Mouse (Mus musculus) forebrain, embryonic 15.5 days (tissue): ENCODE measurements around the gene Clta. TPM values are rescaled to one million over a fixed set of nuclear protein-coding genes. Genes with fewer than 3 reads are reported as not detected.

ENCODE experiments used
- ATAC-seq: fragments of 200-750 bp; cut with Nextera tagmentation; replicated peaks from 2 replicates; pipeline ENCODE4 v1.8.0; 2017; ENCODE audit warnings: mild to moderate bottlenecking, moderate TSS enrichment, moderate library complexity
- H3K27ac ChIP-seq: fragments of 300-500 bp; sonication (generic); replicated peaks from 2 replicates; pipeline ENCODE4 v1.5.1; 2015; ENCODE audit warnings: mild to moderate bottlenecking, inconsistent platforms
- H3K27me3 ChIP-seq: fragments of 300-500 bp; sonication (generic); 2 replicates; pipeline ENCODE4 v1.6.1; 2015; ENCODE audit warnings: inconsistent platforms
- H3K36me3 ChIP-seq: fragments of 300-500 bp; sonication (generic); 2 replicates; pipeline ENCODE4 v1.6.1; 2015; ENCODE audit warnings: mild to moderate bottlenecking, inconsistent platforms
- H3K4me1 ChIP-seq: fragments of 300-500 bp; sonication (generic); 2 replicates; pipeline ENCODE4 v1.6.1; 2015; ENCODE audit warnings: inconsistent platforms
- H3K4me2 ChIP-seq: fragments of 300-500 bp; sonication (generic); replicated peaks from 2 replicates; pipeline ENCODE4 v1.6.1; 2015; ENCODE audit warnings: mild to moderate bottlenecking, inconsistent platforms
- H3K4me3 ChIP-seq: fragments of 300-500 bp; sonication (generic); 2 replicates; pipeline ENCODE4 v1.5.1; 2015; ENCODE audit warnings: mild to moderate bottlenecking, inconsistent platforms
- H3K9ac ChIP-seq: fragments of 300-500 bp; sonication (generic); replicated peaks from 2 replicates; pipeline ENCODE4 v1.6.1; 2015; ENCODE audit warnings: mild to moderate bottlenecking, inconsistent platforms
- H3K9me3 ChIP-seq: fragments of 300-500 bp; sonication (generic); 2 replicates; pipeline ENCODE4 v1.6.1; 2016; ENCODE audit warnings: inconsistent platforms
- WGBS: fragments of 180-500 bp; shearing (Covaris S2); methylation state at CpG from one replicate; pipeline ENCODE4 v1.1.7; 2015; ENCODE audit warnings: mixed read lengths; 5-methylcytosine and 5-hydroxymethylcytosine counted together
- polyA plus RNA-seq: library from polyadenylated mRNA; unstranded; fragments of >200 nt; fragmentation: Nextera tagmentation; extraction: Ambion mirVana; gene quantifications from 2 replicates; pipeline ENCODE4 v1.2.1, GENCODE M21; 2015

The Clta gene
- polyA plus RNA-seq, 1 experiment from 2014 or later: 309 TPM

DNA sequence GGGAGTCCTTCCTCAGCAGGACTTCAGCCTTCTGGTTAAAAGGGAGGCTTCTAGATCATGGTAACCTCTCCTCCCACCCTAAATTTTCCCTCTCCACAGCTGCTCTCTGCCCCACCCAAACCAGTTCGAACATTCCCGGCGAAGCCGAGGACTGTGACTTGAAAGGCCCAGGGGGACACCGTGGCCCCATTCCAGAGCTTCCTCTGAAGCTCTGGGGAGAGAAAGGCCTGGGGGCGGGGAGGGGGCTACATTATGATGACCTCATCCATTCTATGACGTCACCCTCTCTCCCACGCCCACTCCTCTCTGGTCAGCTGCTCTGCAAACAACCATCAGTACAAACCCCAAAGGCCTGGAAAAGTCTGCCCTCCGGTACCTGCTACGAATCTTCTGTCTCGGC, 21.1 kb upstream of the Clta start, which contains the start of gene Ccin:
Gene Ccin, plus strand, starts transcription at position 303 of the 400 bp plus-strand sequence.
- Histone ChIP-seq H3K9ac (peak within 1 kb of the TSS; percentile 49), H3K4me1 (peaks cover 28% of the 10 kb centered on the region), H3K36me3 (no peaks in the 10 kb centered on the region), H3K27ac (no peak within 1 kb of the TSS), H3K27me3 (no peaks in the 10 kb centered on the region), H3K9me3 (no peaks in the 10 kb centered on the region), H3K4me3 (peak within 1 kb of the TSS; percentile 37), H3K4me2 (peak within 1 kb of the TSS; percentile 67)
- no peak for ATAC-seq
- 77% methylated on average over 11 of the region's 11 CpGs for WGBS

DNA sequence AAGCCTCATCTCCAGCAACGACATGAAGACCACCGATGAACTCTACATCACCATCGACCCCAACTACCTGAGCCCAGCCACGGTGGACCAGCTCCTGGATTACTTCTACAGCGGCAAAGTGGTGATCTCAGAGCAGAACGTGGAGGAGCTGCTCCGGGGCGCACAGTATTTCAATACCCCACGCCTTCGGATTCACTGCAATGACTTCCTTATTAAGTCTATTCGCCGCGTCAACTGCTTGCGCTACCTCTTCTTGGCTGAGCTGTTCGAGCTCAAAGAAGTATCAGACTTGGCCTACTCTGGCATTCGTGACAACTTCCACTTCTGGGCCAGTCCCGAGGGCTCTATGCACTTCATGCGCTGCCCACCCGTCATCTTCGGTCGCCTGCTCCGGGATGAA, 20.5 kb upstream of the Clta start:
- Histone ChIP-seq H3K27ac (no peak overlapping the region), H3K4me3 (no peak overlapping the region), H3K36me3 (no peaks in the 10 kb centered on the region), H3K27me3 (no peaks in the 10 kb centered on the region), H3K4me2 (no peak overlapping the region), H3K9me3 (no peaks in the 10 kb centered on the region), H3K4me1 (peaks cover 22% of the 10 kb centered on the region), H3K9ac (no peak overlapping the region)
- ATAC-seq: no peak
- 88% methylated on average over 22 of the region's 22 CpGs for WGBS

DNA sequence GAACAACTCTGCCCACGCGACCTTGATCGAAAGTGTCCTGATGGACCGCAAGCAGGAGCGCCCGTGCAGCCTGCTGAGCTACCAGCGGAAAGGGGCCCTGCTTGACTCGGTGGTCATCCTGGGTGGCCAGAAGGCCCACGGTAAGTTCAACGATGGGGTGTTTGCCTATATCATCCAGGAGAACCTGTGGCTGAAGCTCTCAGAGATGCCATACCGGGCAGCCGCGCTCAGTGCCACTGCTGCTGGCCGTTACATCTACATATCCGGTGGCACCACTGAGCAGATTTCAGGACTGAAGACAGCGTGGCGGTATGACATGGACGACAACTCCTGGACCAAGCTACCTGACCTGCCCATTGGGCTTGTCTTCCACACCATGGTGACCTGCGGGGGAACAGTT, 19.9 kb upstream of the Clta start:
- no peak overlapping the region for H3K27ac ChIP-seq
- 93% methylated on average over 19 of the region's 19 CpGs for WGBS
- no peak for ATAC-seq
- H3K27me3 ChIP-seq: no peaks in the 10 kb centered on the region
- no peak overlapping the region for H3K9ac ChIP-seq
- H3K9me3 ChIP-seq: no peaks in the 10 kb centered on the region
- no peak overlapping the region for H3K4me3 ChIP-seq
- H3K4me2 ChIP-seq: no peak overlapping the region
- no peaks in the 10 kb centered on the region for H3K36me3 ChIP-seq
- peaks cover 17% of the 10 kb centered on the region for H3K4me1 ChIP-seq

DNA sequence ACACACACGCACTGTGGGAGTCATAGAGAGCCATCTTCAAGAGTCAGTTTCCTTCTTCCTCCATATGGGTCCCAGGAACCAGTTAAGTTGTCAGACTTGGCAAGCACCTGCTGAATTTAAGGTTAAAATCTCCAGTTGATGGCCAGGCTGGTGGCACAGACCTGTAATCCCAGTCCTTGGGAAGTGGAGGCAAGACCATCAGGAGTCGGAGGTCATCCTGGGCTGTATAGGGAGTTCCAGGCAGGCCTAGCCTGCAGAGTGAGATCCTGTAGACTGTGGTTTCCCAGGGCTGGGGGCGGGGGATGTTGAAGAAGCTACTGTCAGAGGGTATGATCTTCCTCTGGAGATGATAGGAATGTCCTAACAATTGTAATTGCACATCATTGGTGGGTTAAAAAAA, 15.3 kb upstream of the Clta start:
- Histone ChIP-seq H3K4me2 (no peak overlapping the region), H3K9ac (no peak overlapping the region), H3K27ac (no peak overlapping the region), H3K27me3 (no peaks in the 10 kb centered on the region), H3K36me3 (no peaks in the 10 kb centered on the region), H3K4me1 (no peaks in the 10 kb centered on the region), H3K4me3 (no peak overlapping the region), H3K9me3 (no peaks in the 10 kb centered on the region)
- 88% methylated on average over 3 of the region's 3 CpGs for WGBS
- no peak for ATAC-seq

DNA sequence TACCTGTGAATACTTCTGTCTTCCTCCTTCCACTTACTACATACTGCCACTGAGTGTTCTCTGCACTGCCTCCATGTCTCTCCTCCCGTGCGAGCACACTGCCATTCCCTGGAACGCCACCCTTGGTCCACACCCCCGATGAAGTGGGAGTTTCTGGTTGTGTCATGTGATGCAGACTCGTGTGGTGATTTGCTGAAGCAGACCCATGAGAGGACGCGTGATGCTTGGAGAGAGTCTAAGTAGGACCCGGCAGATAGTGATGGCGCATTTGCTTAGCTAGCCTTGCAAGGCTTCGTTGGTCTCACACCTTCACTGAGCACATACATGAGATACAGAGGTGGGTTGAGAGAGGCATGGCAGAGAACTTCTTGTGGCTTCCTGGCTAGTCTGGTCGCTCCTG, 11.2 kb upstream of the Clta start:
- Histone ChIP-seq H3K27ac (no peak overlapping the region), H3K27me3 (no peaks in the 10 kb centered on the region), H3K4me1 (no peaks in the 10 kb centered on the region), H3K4me3 (no peak overlapping the region), H3K4me2 (no peak overlapping the region), H3K9ac (no peak overlapping the region), H3K9me3 (no peaks in the 10 kb centered on the region), H3K36me3 (no peaks in the 10 kb centered on the region)
- ATAC-seq: no peak
- 93% methylated on average over 11 of the region's 11 CpGs for WGBS

DNA sequence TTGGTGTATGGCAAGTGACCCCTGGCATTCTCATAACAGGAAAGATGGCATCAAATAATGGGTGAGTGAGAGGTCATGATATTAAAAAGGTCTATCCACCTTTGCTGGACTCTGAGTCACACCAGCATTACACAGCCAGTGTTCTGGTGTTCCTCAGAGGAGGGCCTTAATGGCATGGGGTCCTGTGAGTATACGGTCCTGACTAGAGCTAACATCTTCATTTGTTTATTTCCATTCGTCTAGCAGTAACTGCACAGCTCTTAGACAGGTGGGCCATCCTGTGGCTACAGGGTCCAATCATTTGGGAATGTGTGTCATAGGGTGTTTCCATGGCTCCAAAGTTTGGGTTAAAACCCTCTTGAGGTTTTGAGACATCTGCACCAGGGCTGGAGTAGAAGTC, 9.9 kb upstream of the Clta start:
- H3K36me3 ChIP-seq: no peaks in the 10 kb centered on the region

DNA sequence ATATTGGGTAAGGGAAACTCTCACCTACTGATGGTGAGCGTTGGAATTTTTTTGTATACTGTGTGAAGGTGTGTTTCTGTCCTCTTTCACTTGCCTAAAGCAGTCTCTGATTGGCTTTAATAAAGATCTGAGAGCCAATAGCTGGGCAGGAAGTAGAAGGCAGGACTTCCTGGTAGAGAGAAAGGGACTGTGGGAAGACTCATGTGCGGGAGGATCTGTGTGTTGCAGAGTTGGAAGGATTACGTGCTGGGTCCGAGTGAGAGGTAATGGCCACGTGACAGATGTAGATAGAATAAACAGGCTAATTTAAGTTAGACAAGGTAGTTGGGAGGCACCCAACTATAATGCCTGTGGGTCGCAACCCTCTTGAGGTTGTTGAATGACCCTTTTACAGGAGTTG, 630 bp upstream of the Clta start:
- Histone ChIP-seq H3K27ac (no peak overlapping the region), H3K9ac (no peak overlapping the region), H3K9me3 (no peaks in the 10 kb centered on the region), H3K4me1 (no peaks in the 10 kb centered on the region), H3K4me2 (no peak overlapping the region), H3K36me3 (no peaks in the 10 kb centered on the region), H3K27me3 (no peaks in the 10 kb centered on the region), H3K4me3 (no peak overlapping the region)
- ATAC-seq: no peak
- 88% methylated on average over 6 of the region's 6 CpGs for WGBS

More for the DNA sequence above, 9.9 kb upstream of the Clta start:
- no peak overlapping the region for H3K27ac ChIP-seq
- 85% methylated on average over 2 of the region's 2 CpGs for WGBS
- no peak overlapping the region for H3K4me3 ChIP-seq
- no peak for ATAC-seq
- no peaks in the 10 kb centered on the region for H3K27me3 ChIP-seq
- no peaks in the 10 kb centered on the region for H3K9me3 ChIP-seq
- H3K4me1 ChIP-seq: no peaks in the 10 kb centered on the region
- H3K4me2 ChIP-seq: no peak overlapping the region
- no peak overlapping the region for H3K9ac ChIP-seq

DNA sequence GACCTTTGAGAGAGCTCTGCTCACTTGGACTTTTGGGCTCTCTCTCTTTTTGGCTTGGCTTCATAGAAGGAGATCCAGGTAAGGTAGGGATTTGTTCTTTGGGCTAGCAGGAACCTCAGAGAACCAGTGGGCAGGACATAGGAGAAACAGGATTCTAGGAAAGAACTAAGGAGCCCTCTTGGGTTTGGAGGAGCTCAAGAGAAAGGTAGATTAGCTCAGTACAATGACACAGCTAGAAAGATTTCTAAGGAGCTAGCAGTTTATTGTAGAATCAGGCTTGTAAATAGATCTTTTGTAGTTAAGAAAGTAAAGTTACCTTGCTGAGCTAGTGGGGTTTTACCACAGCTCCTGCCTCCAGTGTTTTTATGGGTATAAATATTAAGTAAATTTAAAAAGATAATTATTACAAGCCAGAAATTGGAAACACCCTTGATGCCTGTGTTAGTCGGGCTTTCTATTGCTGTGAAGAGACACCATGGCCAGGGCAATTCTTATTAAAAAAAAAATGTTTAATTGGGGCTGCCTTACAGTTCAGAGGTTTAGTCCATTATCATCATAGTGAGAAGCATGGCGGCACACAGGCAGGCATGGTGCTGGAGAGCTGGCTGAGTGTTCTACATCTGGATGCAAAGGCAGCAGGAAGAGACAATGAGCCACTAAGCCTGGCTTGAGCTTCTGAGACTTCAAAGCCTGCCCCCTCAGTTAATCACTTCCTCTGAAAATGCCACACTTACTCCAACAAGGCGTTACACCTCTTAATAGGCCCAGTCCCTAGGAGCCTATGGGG, 564 bp downstream of the Clta start:
- Histone ChIP-seq H3K4me3 (no peak overlapping the region), H3K27me3 (no peaks in the 10 kb centered on the region), H3K9me3 (no peaks in the 10 kb centered on the region), H3K9ac (no peak overlapping the region), H3K27ac (no peak overlapping the region), H3K4me1 (no peaks in the 10 kb centered on the region), H3K36me3 (no peaks in the 10 kb centered on the region), H3K4me2 (no peak overlapping the region)
- no peak for ATAC-seq
- WGBS: 74% methylated on average over 3 of the region's 3 CpGs

DNA sequence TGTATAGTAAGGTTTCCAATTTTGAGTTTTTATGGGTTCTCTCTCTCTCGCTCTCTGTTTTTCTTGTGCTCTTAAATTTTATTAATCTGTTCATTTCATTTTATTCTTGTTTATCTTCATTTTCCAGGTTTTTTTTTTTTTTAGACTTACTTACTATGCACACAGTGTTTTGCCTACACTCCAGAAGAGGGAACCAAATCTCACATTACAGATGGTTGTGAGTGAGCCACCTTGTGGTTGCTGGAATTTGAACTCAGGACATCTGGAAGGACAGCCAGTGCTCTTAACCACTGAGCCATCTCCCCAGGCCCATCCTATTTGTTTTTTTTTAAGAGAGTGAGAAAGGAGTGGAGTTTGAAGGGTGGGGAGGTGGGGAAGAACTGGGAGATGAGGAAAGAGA, 5.9 kb downstream of the Clta start:
- no peak for ATAC-seq
- peaks cover 25% of the 10 kb centered on the region for H3K4me1 ChIP-seq
- H3K27me3 ChIP-seq: no peaks in the 10 kb centered on the region
- 100% methylated on average over 1 of the region's 1 CpGs for WGBS
- no peak overlapping the region for H3K9ac ChIP-seq
- H3K27ac ChIP-seq: no peak overlapping the region
- H3K36me3 ChIP-seq: no peaks in the 10 kb centered on the region
- no peak overlapping the region for H3K4me2 ChIP-seq
- no peak overlapping the region for H3K4me3 ChIP-seq
- H3K9me3 ChIP-seq: no peaks in the 10 kb centered on the region

DNA sequence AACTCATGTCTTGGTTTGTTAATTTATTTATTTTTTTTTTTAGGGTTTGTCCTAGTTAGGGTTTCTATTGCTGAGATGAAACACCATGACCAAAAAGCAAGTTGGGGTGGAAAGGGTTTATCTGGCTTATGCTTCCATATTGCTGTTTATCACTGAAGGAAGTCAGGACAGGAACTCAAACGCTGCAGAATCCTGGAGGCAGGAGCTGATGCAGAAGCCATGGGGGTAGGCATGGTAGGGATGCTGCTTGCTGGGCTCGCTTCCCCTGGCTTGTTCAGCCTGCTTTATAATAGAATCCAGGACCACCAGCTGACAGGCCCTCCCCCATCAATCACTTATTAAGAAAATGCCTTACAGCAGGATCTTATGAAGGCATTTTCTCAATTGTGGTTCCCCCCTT, 6.6 kb downstream of the Clta start:
- no peak overlapping the region for H3K9ac ChIP-seq
- H3K27me3 ChIP-seq: no peaks in the 10 kb centered on the region
- peaks cover 27% of the 10 kb centered on the region for H3K4me1 ChIP-seq
- no peak for ATAC-seq
- no peak overlapping the region for H3K27ac ChIP-seq
- WGBS: 43% methylated on average over 2 of the region's 2 CpGs
- H3K4me2 ChIP-seq: no peak overlapping the region
- no peaks in the 10 kb centered on the region for H3K9me3 ChIP-seq
- H3K36me3 ChIP-seq: no peaks in the 10 kb centered on the region
- H3K4me3 ChIP-seq: no peak overlapping the region

DNA sequence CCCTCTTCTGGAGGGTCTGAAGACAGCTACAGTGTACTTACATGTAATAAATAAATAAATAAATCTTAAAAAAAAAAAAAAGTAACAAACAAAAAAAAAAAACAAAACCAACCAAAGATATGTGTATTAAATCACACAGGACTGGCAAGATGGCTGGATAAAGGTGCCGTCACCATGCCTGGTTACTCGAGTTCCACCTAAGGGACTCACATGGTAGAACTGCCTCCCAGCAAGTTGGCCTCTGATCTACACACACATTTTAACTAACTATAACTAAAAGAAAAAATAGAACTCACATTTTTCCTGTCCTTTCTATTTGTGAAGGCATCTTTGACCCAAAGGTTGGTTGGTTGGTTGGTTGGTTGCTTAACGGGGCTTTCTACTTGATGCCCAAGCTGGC, 7.5 kb downstream of the Clta start:
- WGBS: 81% methylated on average over 3 of the region's 3 CpGs
- Histone ChIP-seq H3K9me3 (no peaks in the 10 kb centered on the region), H3K36me3 (no peaks in the 10 kb centered on the region), H3K4me1 (peaks cover 30% of the 10 kb centered on the region), H3K4me2 (peak overlapping the region; percentile 97), H3K27ac (peak overlapping the region; percentile 85), H3K9ac (peak overlapping the region; percentile 98), H3K4me3 (peak overlapping the region; percentile 97), H3K27me3 (no peaks in the 10 kb centered on the region)
- ATAC-seq: no peak

DNA sequence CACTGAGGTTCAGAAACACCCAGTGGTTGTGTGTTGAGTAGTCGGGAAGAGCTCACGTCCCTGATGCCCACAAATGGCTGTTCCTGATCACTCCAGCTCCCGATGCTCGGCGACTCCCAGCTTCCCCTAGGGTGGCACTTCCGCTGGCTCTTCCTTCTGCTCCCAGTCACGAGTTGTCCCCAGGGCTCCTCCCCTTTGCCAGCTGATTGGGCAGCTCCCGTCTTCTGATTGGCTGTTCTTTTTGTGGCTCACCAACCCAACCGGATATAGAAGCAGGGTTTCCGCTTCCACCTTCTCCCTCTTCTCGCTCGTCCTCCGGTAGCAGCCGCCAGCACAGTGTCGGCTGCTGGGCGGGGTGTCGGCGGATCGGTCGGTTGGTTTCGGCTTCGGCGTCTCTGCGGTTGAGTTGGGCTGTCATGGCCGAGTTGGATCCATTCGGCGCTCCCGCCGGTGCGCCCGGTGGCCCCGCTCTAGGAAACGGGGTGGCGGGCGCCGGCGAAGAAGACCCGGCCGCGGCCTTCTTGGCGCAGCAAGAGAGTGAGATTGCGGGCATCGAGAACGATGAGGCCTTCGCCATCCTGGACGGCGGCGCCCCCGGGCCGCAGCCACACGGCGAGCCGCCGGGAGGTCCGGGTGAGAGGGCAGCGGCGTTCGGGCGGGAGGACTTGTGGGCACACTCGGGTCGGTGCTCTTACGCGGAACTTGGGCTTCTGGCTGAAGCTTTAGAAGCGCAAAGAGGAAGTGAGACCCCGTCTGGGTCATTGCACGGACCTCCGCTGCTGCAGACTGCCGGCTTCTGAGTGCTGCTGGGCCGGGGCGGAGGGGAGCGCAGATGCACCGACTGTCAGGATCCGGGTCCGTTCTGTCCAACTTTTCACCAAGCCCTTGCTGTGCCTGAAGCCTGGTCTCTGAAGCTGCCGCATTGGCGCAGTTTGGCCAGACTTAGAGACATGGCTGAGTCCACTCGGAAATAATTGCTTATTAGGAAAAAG, 8.4 kb downstream of the Clta start:
- peak; percentile 99 for ATAC-seq
- Histone ChIP-seq H3K4me3 (peak overlapping the region; percentile 97), H3K36me3 (no peaks in the 10 kb centered on the region), H3K4me1 (peaks cover 30% of the 10 kb centered on the region), H3K9me3 (no peaks in the 10 kb centered on the region), H3K9ac (peak overlapping the region; percentile 98), H3K27ac (peak overlapping the region; percentile 85), H3K27me3 (no peaks in the 10 kb centered on the region), H3K4me2 (peak overlapping the region; percentile 97)
- WGBS: under 1% methylated on average over 77 of the region's 77 CpGs
